Mouse (Mus musculus) limb, embryonic 11.5 days (tissue): Measurements from ENCODE around the gene Mtch1. TPM values are rescaled to one million over a fixed set of nuclear protein-coding genes. Genes with fewer than 3 reads are reported as not detected.

Experiments
- ATAC-seq: fragments of 200-750 bp; cut with Nextera tagmentation; 2 replicates; pipeline ENCODE4 v1.8.0; 2017; ENCODE audit warnings: low read depth; ENCODE audit not compliant: insufficient number of reproducible peaks, low FRiP score, low TSS enrichment
- DNase-seq: peaks from one replicate; pipeline ENCODE4 v3.0.0-alpha.2; 2015; ENCODE audit warnings: low spot score
- H3K27ac ChIP-seq: fragments of 300-500 bp; sonication (generic); replicated peaks from 2 replicates; pipeline ENCODE4 v1.5.1; 2014; ENCODE audit warnings: low read depth, mild to moderate bottlenecking, low read length
- H3K27me3 ChIP-seq: fragments of 300-500 bp; sonication (generic); 2 replicates; pipeline ENCODE4 v1.6.1; 2014; ENCODE audit warnings: mild to moderate bottlenecking, low read length, mixed read lengths; ENCODE audit not compliant: control insufficient read depth, insufficient read depth
- H3K36me3 ChIP-seq: fragments of 300-500 bp; sonication (generic); 2 replicates; pipeline ENCODE4 v1.6.1; 2014; ENCODE audit warnings: mild to moderate bottlenecking, low read length, moderate library complexity, mixed read lengths; ENCODE audit not compliant: control insufficient read depth, insufficient read depth
- H3K4me1 ChIP-seq: fragments of 300-500 bp; sonication (generic); 2 replicates; pipeline ENCODE4 v1.6.1; 2014; ENCODE audit warnings: low read length, mixed read lengths; ENCODE audit not compliant: control insufficient read depth, insufficient read depth
- H3K4me2 ChIP-seq: fragments of 300-500 bp; sonication (generic); 2 replicates; pipeline ENCODE4 v1.6.1; 2014; ENCODE audit warnings: low read depth, mild to moderate bottlenecking, moderate library complexity; ENCODE audit not compliant: severe bottlenecking
- H3K4me3 ChIP-seq: fragments of 300-500 bp; sonication (generic); 2 replicates; pipeline ENCODE4 v1.5.1; 2014; ENCODE audit warnings: low read depth, low read length
- H3K9ac ChIP-seq: fragments of 300-500 bp; sonication (generic); 2 replicates; pipeline ENCODE4 v1.6.1; 2014; ENCODE audit warnings: mild to moderate bottlenecking, low read length
- H3K9me3 ChIP-seq: fragments of 300-500 bp; sonication (generic); 2 replicates; pipeline ENCODE4 v1.6.1; 2016; ENCODE audit warnings: low read length; ENCODE audit not compliant: control insufficient read depth
- WGBS: fragments of 180-500 bp; shearing (Covaris S2); extraction: QIAGEN DNeasy Blood & Tissue Kit; methylation state at CpG from one replicate; pipeline ENCODE4 v1.1.7; 2014; 5-methylcytosine and 5-hydroxymethylcytosine counted together
- polyA plus RNA-seq: library from polyadenylated mRNA; unstranded; fragments of >200 nt; fragmentation: Nextera tagmentation; extraction: Ambion mirVana; gene quantifications from 2 replicates; pipeline ENCODE4 v1.2.1, GENCODE M21; 2014

Mtch1 gene
- polyA plus RNA-seq, 1 experiment from 2014 or later: 321 TPM

- no peaks in the 10 kb centered on the region for H3K27me3 ChIP-seq
- no peak for ATAC-seq
- no peak overlapping the region for H3K27ac ChIP-seq
- H3K9me3 ChIP-seq: no peaks in the 10 kb centered on the region
- H3K4me1 ChIP-seq: peaks cover 29% of the 10 kb centered on the region
- no peak overlapping the region for H3K4me3 ChIP-seq
- WGBS: 74% methylated on average over 5 of the region's 5 CpGs
- no peak for DNase-seq
- H3K9ac ChIP-seq: no peak overlapping the region
- no peak overlapping the region for H3K4me2 ChIP-seq
- peaks cover 15% of the 10 kb centered on the region; the same call in 1 of the 2 replicates for H3K36me3 ChIP-seq
Observed at GRCm38 (mm10) chr17:29302149-29302548, 45.6 kb downstream of the Mtch1 start.

- no peak overlapping the region for H3K4me3 ChIP-seq
- H3K9ac ChIP-seq: no peak overlapping the region
- WGBS: 92% methylated on average over 6 of the region's 6 CpGs
- no peaks in the 10 kb centered on the region for H3K27me3 ChIP-seq
- DNase-seq (no peak), ATAC-seq (no peak)
- no peak overlapping the region for H3K4me2 ChIP-seq
- peaks cover 15% of the 10 kb centered on the region; the same call in 1 of the 2 replicates for H3K36me3 ChIP-seq
- peaks cover 34% of the 10 kb centered on the region for H3K4me1 ChIP-seq
- no peaks in the 10 kb centered on the region for H3K9me3 ChIP-seq
- no peak overlapping the region for H3K27ac ChIP-seq
Observed at GRCm38 (mm10) chr17:29301421-29301820, 46.3 kb downstream of the Mtch1 start.

GRCm38 (mm10) chr17:29300926-29301325, 46.8 kb downstream of the Mtch1 start:
- Histone ChIP-seq H3K4me3 (no peak overlapping the region), H3K36me3 (peaks cover 15% of the 10 kb centered on the region; the same call in 1 of the 2 replicates), H3K4me1 (peaks cover 34% of the 10 kb centered on the region), H3K9ac (no peak overlapping the region), H3K4me2 (no peak overlapping the region), H3K27me3 (no peaks in the 10 kb centered on the region), H3K27ac (no peak overlapping the region), H3K9me3 (no peaks in the 10 kb centered on the region)
- ATAC-seq (no peak), DNase-seq (no peak)
- 91% methylated on average over 7 of the region's 7 CpGs for WGBS

GRCm38 (mm10) chr17:29299282-29299681, 48.5 kb downstream of the Mtch1 start:
- Histone ChIP-seq H3K4me1 (peaks cover 23% of the 10 kb centered on the region), H3K4me3 (no peak overlapping the region), H3K9ac (no peak overlapping the region), H3K4me2 (no peak overlapping the region), H3K27me3 (no peaks in the 10 kb centered on the region), H3K27ac (no peak overlapping the region), H3K36me3 (peaks cover 15% of the 10 kb centered on the region; the same call in 1 of the 2 replicates), H3K9me3 (no peaks in the 10 kb centered on the region)
- DNase-seq (no peak), ATAC-seq (no peak)
- 88% methylated on average over 4 of the region's 4 CpGs for WGBS

GRCm38 (mm10) chr17:29297813-29298212, 49.9 kb downstream of the Mtch1 start:
- Histone ChIP-seq H3K27ac (no peak overlapping the region), H3K4me1 (peaks cover 10% of the 10 kb centered on the region), H3K4me2 (no peak overlapping the region), H3K27me3 (no peaks in the 10 kb centered on the region), H3K4me3 (no peak overlapping the region), H3K9ac (no peak overlapping the region), H3K9me3 (no peaks in the 10 kb centered on the region), H3K36me3 (peaks cover 15% of the 10 kb centered on the region; the same call in 1 of the 2 replicates)
- WGBS: 80% methylated on average over 6 of the region's 6 CpGs
- no peak for DNase-seq
- no peak for ATAC-seq

GRCm38 (mm10) chr17:29297321-29297720, 50.4 kb downstream of the Mtch1 start:
- DNase-seq (no peak), ATAC-seq (no peak)
- Histone ChIP-seq H3K4me1 (peaks cover 10% of the 10 kb centered on the region; the same call in 1 of the 2 replicates), H3K4me2 (no peak overlapping the region), H3K9me3 (no peaks in the 10 kb centered on the region), H3K27me3 (no peaks in the 10 kb centered on the region), H3K4me3 (no peak overlapping the region), H3K9ac (no peak overlapping the region), H3K36me3 (peaks cover 15% of the 10 kb centered on the region; the same call in 1 of the 2 replicates), H3K27ac (no peak overlapping the region)
- WGBS: 41% methylated on average over 10 of the region's 10 CpGs

- no peak for DNase-seq
- H3K27me3 ChIP-seq: no peaks in the 10 kb centered on the region
- 69% methylated on average over 5 of the region's 5 CpGs for WGBS
- ATAC-seq: no peak
- no peak overlapping the region for H3K4me3 ChIP-seq
- no peak overlapping the region for H3K27ac ChIP-seq
- H3K4me2 ChIP-seq: no peak overlapping the region
- H3K9ac ChIP-seq: no peak overlapping the region
- H3K4me1 ChIP-seq: peaks cover 10% of the 10 kb centered on the region; the same call in 1 of the 2 replicates
- peaks cover 8% of the 10 kb centered on the region; the same call in 1 of the 2 replicates for H3K36me3 ChIP-seq
- no peaks in the 10 kb centered on the region for H3K9me3 ChIP-seq
Observed at GRCm38 (mm10) chr17:29295835-29296234, 51.9 kb downstream of the Mtch1 start.

- Histone ChIP-seq H3K27me3 (no peaks in the 10 kb centered on the region), H3K4me1 (peaks cover 10% of the 10 kb centered on the region; the same call in 1 of the 2 replicates), H3K36me3 (peaks cover 3% of the 10 kb centered on the region; the same call in 1 of the 2 replicates), H3K4me3 (no peak overlapping the region), H3K4me2 (no peak overlapping the region), H3K9me3 (no peaks in the 10 kb centered on the region), H3K27ac (no peak overlapping the region), H3K9ac (no peak overlapping the region)
- ATAC-seq: no peak
- DNase-seq: no peak
- WGBS: 76% methylated on average over 9 of the region's 9 CpGs
Observed at GRCm38 (mm10) chr17:29293807-29294605, 53.7 kb downstream of the Mtch1 start.
